Mouse (Mus musculus) ES-E14 (cell line): ENCODE data around the gene Gpr146.

Experiments
- CHD2 ChIP-seq: IDR thresholded peaks from 2 replicates; pipeline ENCODE4 v1.6.1; 2014; ENCODE audit warnings: mild to moderate bottlenecking, low read depth, low read length, inconsistent platforms
- ZC3H11A ChIP-seq: IDR thresholded peaks from 2 replicates; pipeline ENCODE4 v1.6.1; 2012; ENCODE audit warnings: low read depth, mild to moderate bottlenecking, inconsistent platforms, low read length, borderline replicate concordance

DNA sequence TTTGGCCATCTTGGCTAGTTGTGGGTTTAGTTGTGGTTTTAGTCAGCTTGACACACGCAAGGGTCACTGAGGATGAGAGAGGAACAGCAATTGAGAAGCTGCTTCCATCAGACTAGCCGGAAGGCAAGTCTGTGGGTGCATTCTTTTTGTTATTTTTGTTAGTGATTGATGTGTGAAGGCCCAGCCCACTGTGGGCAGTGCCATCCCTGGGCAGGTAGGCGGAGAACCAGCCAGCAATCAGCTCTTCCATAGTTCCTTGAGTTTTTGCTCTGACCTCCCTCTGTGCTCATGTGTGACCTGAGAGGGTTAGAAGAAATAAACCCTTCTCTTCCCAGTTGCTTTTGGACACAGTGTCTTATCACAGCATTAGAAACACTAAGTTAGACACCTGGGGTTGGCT is 4.4 kb upstream of the Gpr146 start:
- TF ChIP-seq CHD2 = no peak
- no peak for TF ChIP-seq ZC3H11A
